Mouse (Mus musculus) heart, adult 2 months (tissue): Measurements from ENCODE around the gene Manbal.

Experiments used
- CTCF ChIP-seq: fragments of 200-600 bp; IDR thresholded peaks from 2 replicates; pipeline ENCODE4 v1.8.1; 2022; ENCODE audit warnings: antibody characterized with exemption, mild to moderate bottlenecking, moderate library complexity
- EP300 ChIP-seq: fragments of 200-500 bp; IDR thresholded peaks from 2 replicates; pipeline ENCODE4 v1.6.1; 2011; ENCODE audit warnings: low read depth, low read length, control low read depth; ENCODE audit not compliant: insufficient read depth

- no peak for TF ChIP-seq EP300
- no peak for TF ChIP-seq CTCF
These were observed 40.2 kb downstream of the Manbal start for GRCm38 (mm10) chr2:157407596-157407995.
